Mouse (Mus musculus) urinary bladder, postnatal 14 days (tissue): ENCODE results near the gene Slc9a7.

Source experiments
- DNase-seq: peaks from one replicate; pipeline ENCODE4 v3.0.0; 2021; ENCODE audit warnings: low spot score

Slc9a7 gene

DNA sequence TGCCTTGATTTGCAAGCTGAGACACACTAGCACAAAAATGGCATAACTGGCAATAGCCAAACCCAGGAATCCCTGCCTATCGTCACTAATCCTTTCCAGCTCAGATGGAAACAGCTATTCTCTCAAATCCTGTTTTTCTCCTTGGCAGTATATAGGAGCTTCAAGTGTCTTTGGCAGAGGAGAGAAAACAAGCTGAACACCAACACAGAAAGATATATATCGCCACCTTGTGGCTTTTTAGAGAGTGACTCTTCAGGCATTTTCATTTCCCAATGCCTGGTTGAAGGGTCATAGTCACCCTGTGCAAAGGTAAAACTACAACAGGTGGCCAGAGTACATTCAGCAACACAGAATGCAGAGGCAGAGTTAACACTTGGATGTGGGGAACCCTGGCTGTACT lies 134.1 kb downstream of the Slc9a7 start:
- DNase-seq: no peak

DNA sequence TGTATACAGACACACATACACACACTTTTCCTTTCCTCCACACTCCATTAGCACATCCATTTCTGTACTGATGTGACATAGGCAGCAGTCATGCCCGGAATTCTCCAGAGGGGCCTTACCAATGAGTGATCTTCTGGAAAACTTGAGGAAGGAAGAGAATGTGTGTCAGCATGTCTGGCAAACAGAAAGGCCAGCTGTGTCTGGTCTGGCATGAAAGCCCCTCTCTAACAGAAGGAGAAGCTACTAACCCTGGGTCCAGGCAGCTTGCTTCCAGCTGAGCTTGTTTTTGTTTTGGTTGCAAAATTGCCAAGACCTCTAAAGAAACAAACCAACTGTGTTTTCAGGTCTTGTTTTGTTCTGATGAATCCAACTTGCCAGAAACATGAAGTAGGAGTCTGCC lies 162.1 kb downstream of the Slc9a7 start:
- DNase-seq: no peak

DNA sequence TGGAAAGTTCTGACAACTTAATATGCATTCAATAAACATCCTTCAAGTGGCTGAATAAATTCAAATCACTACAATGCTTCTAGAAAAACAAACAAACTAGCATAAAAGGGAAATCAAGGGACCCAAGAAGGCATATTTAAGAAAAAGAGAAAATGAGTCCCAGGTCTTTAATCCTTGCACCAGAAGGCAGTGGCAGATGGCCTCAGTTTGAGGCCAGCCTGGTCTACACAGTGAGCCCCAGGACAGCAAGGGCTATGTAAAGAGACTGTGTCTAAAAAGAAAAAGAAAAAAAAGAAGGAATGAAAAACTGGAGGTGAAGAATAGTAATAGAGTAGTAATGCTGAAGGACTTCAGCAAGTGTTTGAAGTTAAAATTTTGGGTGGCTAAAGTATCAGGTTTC lies 162.7 kb downstream of the Slc9a7 start:
- DNase-seq: no peak

DNA sequence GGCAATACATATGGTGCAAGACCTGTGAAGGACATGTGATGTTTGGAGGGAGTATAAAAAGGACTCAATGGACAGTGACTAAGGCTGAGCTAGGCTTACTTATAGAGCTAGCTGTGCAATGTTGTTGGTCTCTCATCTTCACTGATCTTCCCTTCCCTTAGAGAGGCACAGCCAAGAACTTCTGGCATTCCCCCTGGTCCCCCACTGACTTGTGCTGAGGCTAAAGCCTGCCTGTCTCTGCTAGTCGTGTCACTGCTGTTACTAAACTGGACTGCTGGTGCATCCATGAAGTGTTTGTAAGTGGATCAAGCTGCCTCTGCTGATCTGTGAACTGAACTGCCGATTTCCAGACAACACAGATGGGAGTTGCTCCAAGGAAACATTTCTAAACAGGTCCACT lies 166.1 kb downstream of the Slc9a7 start:
- DNase-seq: no peak

DNA sequence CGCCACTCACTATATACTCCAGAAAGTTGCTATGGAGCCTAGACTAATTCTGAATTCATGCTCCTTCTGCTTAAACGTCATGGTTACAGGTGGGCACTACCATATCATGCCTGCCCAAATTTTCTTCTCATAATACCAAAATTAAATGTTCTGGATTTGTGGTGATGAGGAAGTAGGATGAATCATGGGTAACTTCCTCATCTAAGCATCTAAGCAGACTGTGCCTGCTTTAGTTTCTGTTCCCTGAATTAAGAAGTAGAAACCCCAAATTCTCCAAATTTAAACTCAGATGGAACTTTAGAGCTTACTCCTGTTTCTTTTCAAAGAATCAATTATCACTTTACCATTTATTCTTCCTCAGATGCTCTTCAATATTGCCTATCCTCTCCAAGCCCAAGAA lies 173.9 kb downstream of the Slc9a7 start:
- DNase-seq: no peak

DNA sequence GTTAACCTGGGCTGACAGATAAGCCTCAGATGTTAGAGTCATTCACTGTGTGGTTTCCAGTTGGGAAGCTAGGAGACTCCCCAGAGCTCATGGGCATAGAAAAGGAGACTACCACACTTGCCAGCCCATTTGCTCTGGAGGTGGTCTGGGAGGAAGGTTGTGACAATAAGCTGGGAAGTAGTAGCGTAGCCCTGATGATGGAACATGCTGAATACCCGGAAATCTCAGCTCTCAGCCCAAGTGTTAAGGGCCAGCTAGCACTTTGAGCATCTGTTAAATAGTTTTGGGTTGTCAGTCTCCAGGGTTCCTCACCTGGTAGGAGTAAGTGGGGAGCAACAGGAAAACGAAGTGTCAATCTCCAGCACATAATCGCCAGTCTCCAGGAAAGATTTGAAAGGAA lies 221.4 kb downstream of the Slc9a7 start:
- no peak for DNase-seq

DNA sequence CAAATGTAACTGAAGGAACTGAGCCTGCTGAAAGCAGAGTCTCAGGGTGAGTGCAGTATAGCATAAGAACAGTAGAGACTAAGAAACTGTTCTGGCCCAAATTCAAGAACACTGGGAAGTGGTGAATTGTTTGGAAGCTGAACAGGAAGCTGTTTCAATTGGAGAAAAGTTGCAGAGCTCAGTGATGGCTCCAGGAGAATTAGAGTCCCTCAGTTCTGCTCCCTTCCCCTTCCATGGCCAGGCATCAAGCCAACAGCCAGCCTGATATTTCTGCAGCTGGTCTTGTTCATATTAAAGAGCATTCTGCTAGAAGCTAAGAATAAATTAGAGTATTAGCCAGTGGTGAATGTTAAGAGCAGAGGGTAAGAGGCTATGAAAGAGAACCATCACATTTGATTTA lies 225.0 kb downstream of the Slc9a7 start:
- DNase-seq: no peak

DNA sequence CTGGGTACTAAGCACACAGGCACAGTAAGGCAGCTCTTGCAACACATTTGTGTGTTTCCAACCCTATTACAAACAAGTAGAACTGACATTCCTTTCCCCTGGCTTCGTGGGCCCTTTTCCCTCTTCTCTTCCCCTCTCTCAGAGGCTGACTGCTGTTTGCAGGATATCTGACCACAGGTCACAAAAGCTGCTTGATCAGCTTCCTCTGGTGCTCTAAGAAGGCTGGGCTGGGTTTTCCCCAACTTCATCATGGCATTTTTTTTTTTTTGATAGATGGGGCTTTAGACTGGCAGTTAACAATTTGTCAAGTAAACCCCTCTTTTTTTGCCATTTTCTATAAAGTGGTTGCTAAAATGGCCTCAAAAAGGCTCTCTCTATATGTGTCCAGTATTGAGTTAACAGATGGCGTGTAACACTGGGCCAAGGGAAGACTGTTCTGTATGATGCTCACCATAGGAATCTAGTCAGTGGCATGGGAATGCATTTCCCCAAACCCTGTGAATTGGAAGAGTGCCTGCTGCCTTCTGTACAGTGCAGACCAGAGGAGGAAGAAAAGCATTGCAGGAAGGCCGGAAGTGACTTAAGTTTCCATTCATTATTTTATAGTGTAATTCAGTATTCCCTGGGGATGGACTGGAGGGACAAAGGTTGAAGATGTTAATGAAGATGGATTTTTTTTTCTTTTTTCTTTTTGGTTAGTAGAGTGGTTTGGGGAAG lies 229.7 kb downstream of the Slc9a7 start:
- no peak for DNase-seq

DNA sequence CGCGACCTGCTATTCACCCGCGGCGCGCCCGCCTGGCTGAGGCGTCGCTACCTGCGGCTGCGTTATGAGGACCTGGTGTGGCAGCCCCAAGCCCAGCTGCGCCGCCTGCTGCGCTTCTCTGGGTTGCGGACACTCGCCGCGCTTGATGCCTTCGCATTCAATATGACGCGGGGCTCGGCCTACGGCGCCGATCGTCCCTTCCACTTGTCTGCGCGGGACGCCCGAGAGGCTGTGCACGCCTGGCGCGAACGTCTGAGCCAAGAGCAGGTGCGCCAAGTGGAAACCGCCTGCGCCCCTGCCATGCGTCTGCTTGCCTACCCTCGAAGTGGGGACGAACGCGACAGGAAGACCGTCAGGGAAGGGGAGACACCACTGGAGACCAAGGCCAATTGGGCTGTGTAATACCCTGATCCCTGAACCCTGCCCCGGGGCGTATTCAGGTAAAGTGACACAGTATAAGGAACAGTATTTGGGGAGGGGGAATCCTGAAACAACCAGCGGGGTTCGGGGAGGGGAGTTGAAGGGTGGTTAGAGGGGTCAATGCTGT lies 230.8 kb downstream of the Slc9a7 start:
- no peak for DNase-seq

DNA sequence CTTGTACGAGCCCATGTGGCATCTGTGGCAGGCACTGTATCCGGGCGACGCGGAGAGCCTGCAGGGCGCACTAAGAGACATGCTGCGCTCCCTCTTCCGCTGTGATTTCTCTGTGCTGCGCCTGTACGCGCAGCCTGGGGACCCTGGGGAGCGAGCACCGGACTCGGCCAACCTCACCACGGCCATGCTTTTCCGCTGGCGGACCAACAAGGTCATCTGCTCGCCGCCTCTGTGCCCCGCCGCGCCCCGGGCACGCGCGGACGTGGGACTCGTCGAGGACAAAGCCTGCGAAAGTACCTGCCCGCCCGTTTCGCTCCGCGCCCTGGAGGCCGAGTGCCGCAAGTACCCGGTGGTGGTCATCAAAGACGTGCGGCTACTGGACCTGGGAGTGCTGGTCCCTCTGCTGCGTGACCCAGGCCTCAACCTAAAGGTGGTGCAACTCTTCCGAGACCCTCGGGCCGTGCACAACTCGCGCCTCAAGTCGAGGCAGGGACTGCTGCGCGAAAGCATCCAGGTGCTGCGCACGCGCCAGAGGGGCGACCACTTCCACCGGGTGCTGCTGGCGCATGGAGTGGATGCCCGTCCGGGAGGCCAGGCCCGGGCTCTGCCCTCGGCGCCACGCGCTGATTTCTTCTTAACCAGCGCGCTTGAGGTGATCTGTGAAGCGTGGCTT lies 231.4 kb downstream of the Slc9a7 start:
- DNase-seq: peak; percentile 2

DNA sequence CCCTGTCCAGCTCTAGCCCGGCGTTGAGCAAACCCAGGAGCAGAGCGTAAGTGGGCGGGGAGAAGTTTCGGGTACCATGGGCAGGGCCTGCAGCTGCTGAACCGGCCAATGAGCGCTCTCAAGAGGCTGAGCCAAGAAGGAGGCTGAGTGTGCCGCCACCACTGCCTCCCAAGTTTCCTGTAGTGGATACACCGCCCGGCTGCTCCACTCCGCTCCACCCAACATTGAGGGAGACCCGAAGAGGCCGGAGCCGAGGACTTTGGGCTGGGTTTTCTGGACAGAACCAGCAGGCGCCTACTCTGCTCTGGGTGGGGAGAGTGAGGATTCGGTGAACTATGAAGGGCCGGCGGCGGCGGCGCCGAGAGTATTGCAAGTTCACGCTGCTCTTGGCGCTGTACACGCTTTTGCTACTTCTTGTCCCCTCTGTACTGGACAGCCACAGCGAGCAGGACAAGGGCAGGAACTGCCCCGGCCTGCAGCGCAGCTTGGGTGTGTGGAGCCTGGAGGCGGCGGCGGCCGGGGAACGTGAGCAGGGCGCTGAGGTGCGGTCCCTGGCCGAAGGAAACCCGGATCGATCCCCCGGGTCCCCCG lies 232.1 kb downstream of the Slc9a7 start, which contains the start of gene Chst7:
TSS of gene Chst7 (plus strand) at position 180 of the 591 bp plus-strand sequence.
- DNase-seq: peak; percentile 65
